Mouse (Mus musculus) megakaryocyte, embryonic 14.5 days (primary cell): ENCODE results near the gene Ebf4. TPM values are rescaled to one million over a fixed set of nuclear protein-coding genes. Genes with fewer than 3 reads are reported as not detected.
A peak's percentile ranks its signal among the peaks of the same experiment; 100 is the strongest.

Experiments used
- H3K27me3 ChIP-seq: replicated peaks from 2 replicates; pipeline ENCODE3; 2012; ENCODE audit warnings: inconsistent platforms
- H3K36me3 ChIP-seq: replicated peaks from 2 replicates; pipeline ENCODE3; 2012; ENCODE audit warnings: low read length, inconsistent platforms, mixed read lengths
- H3K4me1 ChIP-seq: 2 replicates; pipeline ENCODE4 v1.6.1; 2012; ENCODE audit warnings: inconsistent platforms
- H3K4me3 ChIP-seq: replicated peaks from 2 replicates; pipeline ENCODE3; 2012; ENCODE audit warnings: moderate library complexity, mild to moderate bottlenecking, inconsistent platforms
- H3K9me3 ChIP-seq: 2 replicates; pipeline ENCODE4 v1.6.1; 2012; ENCODE audit warnings: inconsistent platforms
- FLI1 ChIP-seq: IDR thresholded peaks from 2 replicates; pipeline ENCODE4 v1.6.1; 2012; ENCODE audit warnings: low read length, inconsistent platforms, mixed read lengths
- GATA1 ChIP-seq: IDR thresholded peaks from 3 replicates; pipeline ENCODE4 v1.6.1; 2012; ENCODE audit warnings: mixed read lengths, low read length, inconsistent platforms, borderline replicate concordance
- polyA plus RNA-seq: library from polyadenylated mRNA; stranded (reverse); fragments of >175 nt; gene quantifications from 2 replicates; pipeline ENCODE4 v1.2.3, GENCODE M21; 2012; ENCODE audit warnings: low replicate concordance; ENCODE audit not compliant: insufficient read depth

Ebf4 gene
- not detected in 2 replicates for polyA plus RNA-seq

DNA sequence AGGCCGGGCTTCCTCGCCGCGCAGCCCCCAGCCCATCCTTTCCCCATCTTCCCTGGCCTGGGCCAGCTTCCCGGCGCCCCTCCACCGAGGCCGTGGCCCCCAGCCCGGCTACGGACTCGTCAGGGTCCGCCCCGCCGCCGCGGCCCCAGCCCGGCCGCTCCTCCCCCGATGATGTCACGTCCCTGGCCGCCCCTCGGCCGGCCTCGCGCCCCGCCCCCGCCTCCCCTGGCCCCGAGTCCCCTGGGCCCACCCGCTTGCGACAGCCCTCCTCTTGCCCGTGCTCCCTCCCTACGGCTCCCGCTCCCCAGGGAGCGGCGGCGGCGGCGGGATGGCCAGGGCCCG, at the start of gene Ebf4:
Gene Ebf4 (plus strand): TSS at position 234 of the 342 bp plus-strand sequence.
- peak within 1 kb of the TSS; percentile 88 for H3K4me3 ChIP-seq
- no peaks in the 10 kb centered on the region for H3K36me3 ChIP-seq
- TF ChIP-seq GATA1 (no peak), FLI1 (no peak)
- H3K4me1 ChIP-seq: peaks cover 50% of the 10 kb centered on the region
- no peaks in the 10 kb centered on the region for H3K9me3 ChIP-seq
- H3K27me3 ChIP-seq: peaks cover 82% of the 10 kb centered on the region

DNA sequence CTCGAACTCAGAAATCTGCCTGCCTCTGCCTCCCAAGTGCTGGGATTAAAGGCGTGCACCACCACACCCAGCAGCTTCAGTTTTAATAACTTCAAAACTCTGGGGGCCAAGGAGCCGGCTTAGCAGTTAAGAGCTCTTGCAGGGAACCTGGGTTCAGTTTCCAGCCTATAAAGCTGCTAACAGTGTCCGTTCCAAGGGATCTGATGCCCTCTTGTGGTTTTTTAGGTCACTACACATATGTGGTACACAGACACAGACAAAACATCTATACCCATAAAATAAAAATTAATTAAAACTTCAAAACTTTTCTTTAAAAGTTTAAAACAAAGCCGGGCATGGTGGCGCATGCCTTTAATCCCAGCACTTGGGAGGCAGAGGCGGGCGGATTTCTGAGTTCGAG, 48.1 kb upstream of the Ebf4 start:
- Histone ChIP-seq H3K4me1 (0 out of 2 replicates have a peak, but pooled peaks cover 3% of the 10 kb centered on the region), H3K27me3 (peaks cover 23% of the 10 kb centered on the region), H3K36me3 (no peaks in the 10 kb centered on the region), H3K9me3 (peaks cover 7% of the 10 kb centered on the region), H3K4me3 (no peak overlapping the region)
- TF ChIP-seq FLI1: no peak
- TF ChIP-seq GATA1: no peak

GRCm38 (mm10) chr2:130248226-130248625, 46.7 kb upstream of the Ebf4 start:
- TF ChIP-seq FLI1: no peak
- TF ChIP-seq GATA1: no peak
- H3K4me1 ChIP-seq: 0 out of 2 replicates have a peak, but pooled peaks cover 3% of the 10 kb centered on the region
- no peak overlapping the region for H3K4me3 ChIP-seq
- peaks cover 6% of the 10 kb centered on the region for H3K9me3 ChIP-seq
- no peaks in the 10 kb centered on the region for H3K36me3 ChIP-seq
- H3K27me3 ChIP-seq: peaks cover 24% of the 10 kb centered on the region

DNA sequence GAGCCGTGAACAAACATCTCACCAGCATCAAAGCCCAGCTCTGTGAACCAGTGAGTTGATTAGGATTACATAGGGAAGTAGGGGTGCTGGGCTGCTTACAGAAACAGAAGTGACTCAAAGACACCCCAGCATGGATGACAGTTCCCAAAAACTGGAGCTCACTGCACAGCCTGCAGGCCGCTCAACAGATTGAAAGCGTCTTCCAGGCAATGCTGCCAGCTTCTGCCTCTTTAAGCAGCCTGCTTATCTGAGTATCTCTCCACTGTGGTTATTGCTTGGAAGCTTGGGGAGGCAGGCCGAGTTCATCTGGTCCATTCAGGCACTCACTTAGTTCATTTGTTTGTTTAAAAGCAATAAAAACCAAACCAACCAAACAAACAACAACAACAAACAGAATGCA, 38.2 kb upstream of the Ebf4 start:
- Histone ChIP-seq H3K27me3 (peaks cover 17% of the 10 kb centered on the region), H3K36me3 (no peaks in the 10 kb centered on the region), H3K4me1 (peaks cover 12% of the 10 kb centered on the region), H3K4me3 (no peak overlapping the region), H3K9me3 (no peaks in the 10 kb centered on the region)
- TF ChIP-seq FLI1 (no peak), GATA1 (no peak)

DNA sequence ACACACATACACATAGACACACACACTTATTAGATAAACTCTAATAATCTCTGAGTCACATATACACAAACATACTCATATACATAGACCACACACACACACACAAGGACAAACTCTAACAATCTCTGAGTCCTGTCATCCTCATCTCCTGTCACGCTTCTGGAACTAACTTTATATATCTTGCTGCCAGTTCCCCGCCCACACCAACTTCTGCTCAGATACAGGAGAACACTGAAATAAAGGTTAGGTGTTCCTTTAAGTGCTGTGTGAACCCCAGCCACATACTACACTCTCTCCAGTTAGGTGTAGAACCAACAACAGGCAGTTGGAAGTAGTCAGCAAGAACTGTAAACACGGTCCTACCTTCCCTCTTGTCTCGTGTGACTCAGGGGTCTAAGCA, 34.1 kb upstream of the Ebf4 start:
- no peaks in the 10 kb centered on the region for H3K9me3 ChIP-seq
- no peak for TF ChIP-seq GATA1
- TF ChIP-seq FLI1: no peak
- H3K36me3 ChIP-seq: no peaks in the 10 kb centered on the region
- no peak overlapping the region for H3K4me3 ChIP-seq
- H3K27me3 ChIP-seq: peaks cover 19% of the 10 kb centered on the region
- peaks cover 17% of the 10 kb centered on the region for H3K4me1 ChIP-seq

GRCm38 (mm10) chr2:130261914-130262313, 33.1 kb upstream of the Ebf4 start:
- no peak overlapping the region for H3K4me3 ChIP-seq
- TF ChIP-seq FLI1: no peak
- no peak for TF ChIP-seq GATA1
- peaks cover 12% of the 10 kb centered on the region for H3K4me1 ChIP-seq
- H3K36me3 ChIP-seq: no peaks in the 10 kb centered on the region
- peaks cover 14% of the 10 kb centered on the region for H3K27me3 ChIP-seq
- H3K9me3 ChIP-seq: no peaks in the 10 kb centered on the region

- TF ChIP-seq GATA1: no peak
These were observed 32.6 kb upstream of the Ebf4 start for GRCm38 (mm10) chr2:130262398-130262797.

GRCm38 (mm10) chr2:130265520-130265919, 29.4 kb upstream of the Ebf4 start:
- no peaks in the 10 kb centered on the region for H3K9me3 ChIP-seq
- no peak overlapping the region for H3K4me3 ChIP-seq
- peaks cover 5% of the 10 kb centered on the region for H3K4me1 ChIP-seq
- no peaks in the 10 kb centered on the region for H3K36me3 ChIP-seq
- no peak for TF ChIP-seq FLI1
- peaks cover 12% of the 10 kb centered on the region for H3K27me3 ChIP-seq

More at GRCm38 (mm10) chr2:130262398-130262797, 32.6 kb upstream of the Ebf4 start:
- Histone ChIP-seq H3K9me3 (no peaks in the 10 kb centered on the region), H3K36me3 (no peaks in the 10 kb centered on the region), H3K4me1 (peaks cover 7% of the 10 kb centered on the region), H3K4me3 (no peak overlapping the region), H3K27me3 (peaks cover 12% of the 10 kb centered on the region)

DNA sequence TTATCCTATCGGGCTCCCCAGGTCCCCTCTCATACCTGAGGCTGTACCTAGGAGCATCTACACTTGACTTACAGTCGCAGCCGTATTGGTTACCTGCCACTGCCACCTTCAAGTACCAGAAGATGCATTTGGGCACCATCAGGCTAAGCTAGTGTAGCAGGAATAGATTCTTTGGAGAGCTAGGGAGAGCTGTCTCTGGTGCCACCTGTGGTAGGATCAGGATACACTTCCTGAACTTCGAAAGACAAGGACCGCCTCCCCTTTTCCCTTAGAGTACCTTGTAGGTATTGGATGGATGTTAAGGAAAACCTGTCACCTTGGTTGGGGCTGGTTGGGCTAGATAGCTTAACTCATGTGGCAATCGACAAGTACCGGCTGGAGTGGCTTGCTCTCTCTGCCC, 26.9 kb upstream of the Ebf4 start:
- Histone ChIP-seq H3K9me3 (no peaks in the 10 kb centered on the region), H3K4me3 (no peak overlapping the region), H3K4me1 (peaks cover 3% of the 10 kb centered on the region), H3K36me3 (no peaks in the 10 kb centered on the region), H3K27me3 (peaks cover 10% of the 10 kb centered on the region)
- TF ChIP-seq GATA1: no peak
- no peak for TF ChIP-seq FLI1

- TF ChIP-seq GATA1 (no peak), FLI1 (no peak)
- H3K4me3 ChIP-seq: peak overlapping the region; percentile 94
- H3K9me3 ChIP-seq: no peaks in the 10 kb centered on the region
- H3K4me1 ChIP-seq: peaks cover 38% of the 10 kb centered on the region
- H3K36me3 ChIP-seq: peaks cover 34% of the 10 kb centered on the region
- no peaks in the 10 kb centered on the region for H3K27me3 ChIP-seq
These were observed 21.2 kb upstream of the Ebf4 start for GRCm38 (mm10) chr2:130273732-130274131.

GRCm38 (mm10) chr2:130274149-130274861, 20.7 kb upstream of the Ebf4 start, which contains the start of gene Nop56:
TSS of gene Nop56 (plus strand) at chr2:130274430.
- Histone ChIP-seq H3K4me3 (peak within 1 kb of the TSS; percentile 94), H3K9me3 (no peaks in the 10 kb centered on the region), H3K27me3 (no peaks in the 10 kb centered on the region), H3K36me3 (peaks cover 37% of the 10 kb centered on the region), H3K4me1 (peaks cover 38% of the 10 kb centered on the region)
- TF ChIP-seq FLI1 (no peak), GATA1 (no peak)
